Mouse (Mus musculus) bone marrow macrophage, adult 2 months (primary cell): Measurements from ENCODE around the gene Aldh3b3.

Source experiments
- CTCF ChIP-seq: IDR thresholded peaks from 2 replicates; pipeline ENCODE4 v1.5.1; 2012; ENCODE audit warnings: low read depth, mild to moderate bottlenecking, low read length, moderate library complexity
- POLR2A ChIP-seq: IDR thresholded peaks from 2 replicates; pipeline ENCODE4 v1.6.1; 2012; ENCODE audit warnings: mild to moderate bottlenecking, low read depth, low read length, borderline replicate concordance

DNA sequence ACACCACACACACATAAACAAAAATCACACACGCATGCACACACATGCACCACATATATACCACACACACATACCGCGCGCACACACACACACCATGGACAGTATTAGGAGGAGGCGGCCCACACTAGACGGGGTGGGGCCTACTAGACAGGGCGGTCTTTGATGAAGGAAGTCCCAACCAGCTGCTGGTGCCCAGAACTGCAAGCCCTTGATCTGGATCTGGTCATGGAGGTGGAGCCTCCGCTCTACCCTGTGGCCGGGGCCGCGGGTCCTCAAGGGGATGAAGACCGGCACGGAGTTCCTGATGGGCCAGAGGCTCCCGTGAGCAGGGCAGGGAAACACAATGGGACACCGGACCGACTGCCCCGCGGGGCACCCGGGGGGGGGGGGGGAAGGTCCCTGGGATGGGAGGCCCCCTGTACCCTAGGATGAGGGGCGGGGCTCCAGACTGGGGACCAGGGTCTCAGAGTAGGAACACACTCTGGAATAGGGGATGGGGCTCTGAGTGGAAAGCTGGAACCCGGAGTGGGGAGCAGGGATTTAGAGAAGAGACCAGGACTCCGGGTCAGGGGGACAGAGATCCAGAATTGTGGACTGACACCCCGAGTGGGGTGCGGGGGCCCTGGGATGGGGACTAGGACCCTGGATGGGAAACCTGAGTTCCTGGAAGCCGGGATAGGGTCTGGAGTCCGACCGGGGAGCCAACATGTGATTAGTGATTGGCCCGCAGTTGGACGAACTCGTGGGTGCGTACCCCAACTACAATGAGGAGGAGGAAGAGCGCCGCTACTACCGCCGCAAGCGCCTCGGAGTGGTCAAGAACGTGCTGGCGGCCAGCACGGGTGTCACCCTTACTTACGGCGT lies 23.2 kb upstream of the Aldh3b3 start, which contains the start of gene Unc93b1:
- TF ChIP-seq POLR2A = no peak; the same call in 1 of the 2 replicates
- no peak for TF ChIP-seq CTCF
